Mouse (Mus musculus) neural tube, embryonic 13.5 days (tissue): ENCODE measurements at regions not wholly inside any gene's neighbourhood (a gene's known extent, or its start where the extent isn't known, plus 50 kb on each side); places are given as distances from the start of the nearest gene placed in this dataset.
A peak's percentile ranks its signal among the peaks of the same experiment; 100 is the strongest.

Experiments used
- ATAC-seq: fragments of 200-750 bp; cut with Nextera tagmentation; 2 replicates; pipeline ENCODE4 v1.8.0; 2017; ENCODE audit warnings: low read depth, mild to moderate bottlenecking, moderate TSS enrichment, moderate library complexity
- H3K27ac ChIP-seq: fragments of 300-500 bp; sonication (generic); replicated peaks from 2 replicates; pipeline ENCODE4 v1.5.1; 2015; ENCODE audit warnings: moderate library complexity, mild to moderate bottlenecking, inconsistent platforms
- H3K27me3 ChIP-seq: fragments of 300-500 bp; sonication (generic); 2 replicates; pipeline ENCODE4 v1.6.1; 2015; ENCODE audit warnings: mild to moderate bottlenecking, inconsistent platforms
- H3K36me3 ChIP-seq: fragments of 300-500 bp; sonication (generic); 2 replicates; pipeline ENCODE4 v1.6.1; 2015; ENCODE audit warnings: mild to moderate bottlenecking, inconsistent platforms
- H3K4me1 ChIP-seq: fragments of 300-500 bp; sonication (generic); replicated peaks from 2 replicates; pipeline ENCODE4 v1.6.1; 2015; ENCODE audit warnings: inconsistent platforms
- H3K4me2 ChIP-seq: fragments of 300-500 bp; sonication (generic); 2 replicates; pipeline ENCODE4 v1.6.1; 2015; ENCODE audit warnings: inconsistent platforms, mild to moderate bottlenecking, moderate library complexity
- H3K4me3 ChIP-seq: fragments of 300-500 bp; sonication (generic); 2 replicates; pipeline ENCODE4 v1.5.1; 2015; ENCODE audit warnings: mild to moderate bottlenecking, inconsistent platforms
- H3K9ac ChIP-seq: fragments of 300-500 bp; sonication (generic); 2 replicates; pipeline ENCODE4 v1.6.1; 2015; ENCODE audit warnings: moderate library complexity, mild to moderate bottlenecking, inconsistent platforms
- H3K9me3 ChIP-seq: fragments of 300-500 bp; sonication (generic); 2 replicates; pipeline ENCODE4 v1.6.1; 2016; ENCODE audit warnings: inconsistent platforms
- WGBS: fragments of 180-500 bp; shearing (Covaris S2); methylation state at CpG from one replicate; pipeline ENCODE4 v1.1.7; 2015; 5-methylcytosine and 5-hydroxymethylcytosine counted together

DNA sequence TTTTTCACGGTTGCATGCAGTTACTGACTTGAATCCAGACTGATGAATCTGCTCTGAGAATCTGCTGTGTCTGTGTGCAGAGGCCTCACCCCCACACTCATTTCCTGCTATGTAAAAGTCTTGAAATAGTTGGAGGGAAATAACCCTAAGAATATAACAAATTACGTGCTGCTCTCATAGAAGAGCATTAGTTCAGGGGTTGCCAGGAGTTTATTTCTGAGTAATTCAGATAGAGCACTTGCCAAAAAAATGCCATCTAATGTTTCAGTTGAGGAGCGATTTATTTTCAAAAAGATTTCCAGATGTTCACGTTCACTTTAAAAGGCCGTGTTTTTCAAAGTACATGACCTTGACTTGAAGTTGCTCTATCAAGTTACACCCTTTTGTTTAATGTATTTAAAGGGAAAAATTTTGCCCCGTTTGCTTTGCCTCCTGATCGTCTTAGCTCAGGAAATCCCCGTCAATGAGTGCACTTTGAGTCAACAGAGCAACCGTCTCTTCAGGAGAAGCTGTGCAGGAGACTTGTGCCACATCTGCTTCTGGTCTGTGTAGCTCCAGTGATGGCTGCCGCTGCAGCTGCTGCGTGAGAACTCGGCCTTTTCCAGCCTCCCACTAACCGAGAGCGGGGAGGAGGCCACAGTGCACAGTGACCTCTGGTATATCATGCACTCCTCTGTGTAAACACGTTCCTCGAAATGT lies 50.9 kb upstream of the Sec61g start:
- Histone ChIP-seq H3K27ac (no peak overlapping the region), H3K4me3 (no peak overlapping the region), H3K4me2 (no peak overlapping the region), H3K4me1 (no peaks in the 10 kb centered on the region), H3K9ac (no peak overlapping the region), H3K36me3 (no peaks in the 10 kb centered on the region), H3K9me3 (no peaks in the 10 kb centered on the region), H3K27me3 (no peaks in the 10 kb centered on the region)
- WGBS, result 68% methylated on average over 16 of the region's 16 CpGs
- no peak for ATAC-seq

GRCm38 (mm10) chr11:16561727-16562126 lies 53.4 kb upstream of the Sec61g start:
- H3K4me3 ChIP-seq, result no peak overlapping the region
- ATAC-seq, result no peak
- WGBS, result 91% methylated on average over 4 of the region's 4 CpGs

GRCm38 (mm10) chr11:16589085-16589680 lies 80.9 kb upstream of the Sec61g start:
- WGBS, result 82% methylated on average over 4 of the region's 4 CpGs
- ATAC-seq, result no peak

More at GRCm38 (mm10) chr11:16561727-16562126, 53.4 kb upstream of the Sec61g start:
- Histone ChIP-seq H3K9me3 (no peaks in the 10 kb centered on the region), H3K4me1 (no peaks in the 10 kb centered on the region), H3K27me3 (no peaks in the 10 kb centered on the region), H3K4me2 (no peak overlapping the region), H3K9ac (no peak overlapping the region), H3K27ac (no peak overlapping the region), H3K36me3 (no peaks in the 10 kb centered on the region)

GRCm38 (mm10) chr11:16590541-16590940 lies 82.3 kb upstream of the Sec61g start:
- H3K4me3 ChIP-seq, result no peak overlapping the region
- no peak overlapping the region for H3K9ac ChIP-seq
- H3K9me3 ChIP-seq, result no peaks in the 10 kb centered on the region
- H3K4me2 ChIP-seq, result no peak overlapping the region
- WGBS, result 57% methylated on average over 4 of the region's 4 CpGs
- no peak overlapping the region for H3K27ac ChIP-seq
- ATAC-seq, result no peak
- H3K4me1 ChIP-seq, result peaks cover 21% of the 10 kb centered on the region
- no peaks in the 10 kb centered on the region for H3K36me3 ChIP-seq
- H3K27me3 ChIP-seq, result no peaks in the 10 kb centered on the region

More at GRCm38 (mm10) chr11:16589085-16589680, 80.9 kb upstream of the Sec61g start:
- H3K4me1 ChIP-seq, result peaks cover 18% of the 10 kb centered on the region
- no peaks in the 10 kb centered on the region for H3K27me3 ChIP-seq
- H3K9me3 ChIP-seq, result no peaks in the 10 kb centered on the region
- H3K9ac ChIP-seq, result no peak overlapping the region
- no peak overlapping the region for H3K4me2 ChIP-seq
- H3K36me3 ChIP-seq, result no peaks in the 10 kb centered on the region
- H3K27ac ChIP-seq, result no peak overlapping the region
- no peak overlapping the region for H3K4me3 ChIP-seq

GRCm38 (mm10) chr11:16591471-16591921 lies 83.2 kb upstream of the Sec61g start:
- peaks cover 21% of the 10 kb centered on the region for H3K4me1 ChIP-seq
- H3K4me3 ChIP-seq, result no peak overlapping the region
- ATAC-seq, result peak; percentile 97
- no peaks in the 10 kb centered on the region for H3K36me3 ChIP-seq
- H3K9me3 ChIP-seq, result no peaks in the 10 kb centered on the region
- 2% methylated on average over 7 of the region's 7 CpGs for WGBS
- peak overlapping the region; percentile 16; the same call in 1 of the 2 replicates for H3K4me2 ChIP-seq
- peak overlapping the region; percentile 75 for H3K27ac ChIP-seq
- H3K9ac ChIP-seq, result no peak overlapping the region
- no peaks in the 10 kb centered on the region for H3K27me3 ChIP-seq

DNA sequence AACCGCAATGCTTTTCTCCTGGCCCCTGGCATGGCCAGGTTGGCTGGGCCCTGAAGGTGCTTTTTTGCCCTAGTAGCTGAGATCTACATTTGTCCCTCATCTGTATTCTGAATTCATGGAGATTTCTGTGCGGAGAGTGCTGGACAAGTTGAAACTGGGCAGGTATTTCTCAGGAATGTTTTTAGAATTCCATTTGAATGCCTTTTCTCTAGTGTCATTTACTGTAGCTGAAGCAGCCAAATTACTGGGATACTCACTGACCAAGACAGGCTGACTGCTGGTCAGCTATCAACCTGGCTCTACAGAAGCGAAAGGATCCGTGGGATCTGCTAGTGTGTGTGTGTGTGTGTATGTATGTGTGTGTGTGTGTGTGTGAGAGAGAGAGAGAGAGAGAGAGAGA lies 83.7 kb upstream of the Sec61g start:
- Histone ChIP-seq H3K27ac (peak overlapping the region; percentile 75), H3K4me2 (peak overlapping the region; percentile 16; the same call in 1 of the 2 replicates)
- peak; percentile 34; the same call in 1 of the 2 replicates for ATAC-seq

GRCm38 (mm10) chr11:16592766-16593165 lies 84.5 kb upstream of the Sec61g start:
- H3K27me3 ChIP-seq, result no peaks in the 10 kb centered on the region
- H3K4me1 ChIP-seq, result peaks cover 21% of the 10 kb centered on the region
- no peak overlapping the region for H3K9ac ChIP-seq
- H3K4me3 ChIP-seq, result no peak overlapping the region
- no peaks in the 10 kb centered on the region for H3K9me3 ChIP-seq
- ATAC-seq, result no peak
- no peak overlapping the region for H3K4me2 ChIP-seq
- no peak overlapping the region for H3K27ac ChIP-seq
- no peaks in the 10 kb centered on the region for H3K36me3 ChIP-seq
- 86% methylated on average over 5 of the region's 5 CpGs for WGBS

More for the DNA sequence above, 83.7 kb upstream of the Sec61g start:
- Histone ChIP-seq H3K36me3 (no peaks in the 10 kb centered on the region), H3K4me3 (no peak overlapping the region), H3K27me3 (no peaks in the 10 kb centered on the region), H3K9ac (no peak overlapping the region), H3K9me3 (no peaks in the 10 kb centered on the region), H3K4me1 (peaks cover 21% of the 10 kb centered on the region)
- 36% methylated on average over 4 of the region's 4 CpGs for whole genome bisulfite sequencing

DNA sequence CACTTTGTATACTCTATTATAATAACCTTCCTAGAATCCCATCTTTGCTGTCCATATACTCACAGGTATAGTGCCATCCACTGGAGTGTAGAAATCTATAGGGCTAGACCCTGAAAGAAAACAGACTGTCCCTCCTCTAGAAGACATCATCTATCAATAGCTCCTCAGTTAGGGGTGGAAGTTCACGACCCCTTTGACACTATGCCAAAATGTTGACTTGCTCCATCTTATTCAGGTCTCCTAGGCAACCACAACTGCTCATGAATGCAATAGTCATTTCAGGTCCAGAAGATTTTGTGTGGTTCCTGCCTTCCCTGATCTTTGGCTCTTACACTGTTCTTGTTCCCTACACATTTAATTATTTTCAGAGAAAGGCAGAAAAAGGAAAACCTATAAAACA lies 86.5 kb upstream of the Sec61g start:
- ATAC-seq, result no peak
- H3K4me3 ChIP-seq, result no peak overlapping the region
- no peak overlapping the region for H3K9ac ChIP-seq
- H3K27me3 ChIP-seq, result no peaks in the 10 kb centered on the region
- no peak overlapping the region for H3K4me2 ChIP-seq
- peaks cover 21% of the 10 kb centered on the region for H3K4me1 ChIP-seq
- no peak overlapping the region for H3K27ac ChIP-seq
- WGBS, result 29% methylated on average over 1 of the region's 1 CpGs
- H3K9me3 ChIP-seq, result peaks cover 9% of the 10 kb centered on the region
- H3K36me3 ChIP-seq, result no peaks in the 10 kb centered on the region

GRCm38 (mm10) chr11:16597038-16597830 lies 89.0 kb upstream of the Sec61g start:
- no peak for ATAC-seq
- no peak overlapping the region for H3K9ac ChIP-seq
- 87% methylated on average over 6 of the region's 6 CpGs for WGBS

DNA sequence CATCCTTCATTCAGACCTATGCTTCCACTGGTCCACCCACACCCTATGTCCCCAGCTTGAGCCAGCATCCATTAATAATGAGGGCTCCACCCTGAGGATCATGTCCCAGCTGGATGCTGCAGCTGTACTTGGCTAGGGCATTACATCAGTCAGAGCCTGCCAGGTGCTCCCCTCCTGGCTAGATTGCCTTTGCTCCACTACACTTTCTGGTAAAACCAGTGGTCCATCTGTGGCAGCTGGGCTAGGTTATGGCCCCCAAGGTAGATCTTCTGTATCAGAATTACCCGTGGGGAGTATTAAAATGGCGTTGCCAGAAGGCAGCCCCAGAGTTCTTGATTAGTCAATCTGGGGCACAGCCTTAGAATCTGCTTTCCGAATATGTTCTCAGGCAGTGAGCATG lies 94.7 kb upstream of the Sec61g start:
- WGBS, result 62% methylated on average over 3 of the region's 3 CpGs
- Histone ChIP-seq H3K36me3 (no peaks in the 10 kb centered on the region), H3K9ac (no peak overlapping the region), H3K4me2 (no peak overlapping the region), H3K4me3 (no peak overlapping the region), H3K9me3 (peaks cover 23% of the 10 kb centered on the region), H3K27me3 (no peaks in the 10 kb centered on the region), H3K4me1 (no peaks in the 10 kb centered on the region), H3K27ac (no peak overlapping the region)
- ATAC-seq, result peak; percentile 76

More at GRCm38 (mm10) chr11:16597038-16597830, 89.0 kb upstream of the Sec61g start:
- H3K4me1 ChIP-seq, result peaks cover 6% of the 10 kb centered on the region
- H3K27ac ChIP-seq, result no peak overlapping the region
- H3K4me2 ChIP-seq, result no peak overlapping the region
- no peak overlapping the region for H3K4me3 ChIP-seq
- H3K27me3 ChIP-seq, result no peaks in the 10 kb centered on the region
- H3K9me3 ChIP-seq, result peaks cover 23% of the 10 kb centered on the region
- H3K36me3 ChIP-seq, result no peaks in the 10 kb centered on the region

DNA sequence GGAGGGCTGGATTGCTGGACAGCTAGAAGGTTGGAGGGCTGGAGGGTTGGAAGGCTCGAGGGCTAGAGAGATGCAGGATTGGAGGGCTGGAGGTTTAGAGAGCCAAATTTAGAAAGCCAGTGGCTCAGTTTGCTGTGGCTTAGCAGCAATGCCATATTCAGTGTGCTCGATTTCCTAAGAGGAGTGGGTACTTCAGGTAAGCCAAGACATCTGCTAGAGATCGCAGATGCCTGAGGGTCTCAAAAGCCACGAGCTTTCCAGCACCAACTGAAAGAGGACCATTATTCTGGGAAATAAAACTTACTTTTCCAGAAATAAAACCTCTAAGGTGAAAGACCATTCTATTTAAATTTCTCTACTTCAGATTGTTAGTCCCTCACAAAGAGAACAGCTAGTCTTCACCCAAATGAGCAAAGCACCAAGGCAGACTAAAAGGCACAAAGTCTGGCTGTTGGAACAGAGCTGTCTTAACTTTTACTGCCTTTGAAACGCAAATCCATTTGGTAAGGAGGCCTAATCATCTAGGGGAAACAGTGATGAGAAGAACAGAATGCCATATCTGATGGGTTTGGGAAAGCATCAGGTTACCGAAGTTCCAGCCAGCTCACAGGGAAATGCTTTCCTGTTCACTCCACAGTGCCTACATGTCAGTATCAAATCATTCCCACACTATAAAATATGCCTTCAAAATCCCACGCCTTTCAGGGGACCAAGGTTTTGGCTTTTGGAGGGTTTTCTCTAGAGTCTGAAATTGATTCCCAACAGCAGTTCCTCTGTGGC lies 98.3 kb upstream of the Sec61g start:
- Histone ChIP-seq H3K4me3 (no peak overlapping the region), H3K36me3 (no peaks in the 10 kb centered on the region), H3K4me1 (no peaks in the 10 kb centered on the region), H3K27ac (no peak overlapping the region), H3K27me3 (no peaks in the 10 kb centered on the region), H3K9ac (no peak overlapping the region), H3K9me3 (peaks cover 1% of the 10 kb centered on the region; the same call in 1 of the 2 replicates), H3K4me2 (no peak overlapping the region)
- WGBS, result 72% methylated on average over 7 of the region's 7 CpGs
- ATAC-seq, result no peak
